Mouse (Mus musculus) intestine, embryonic 16.5 days (tissue): ENCODE data around the gene 1700008O03Rik. TPM values are rescaled to one million over a fixed set of nuclear protein-coding genes. Genes with fewer than 3 reads are reported as not detected.

ENCODE experiments used
- ATAC-seq: fragments of 200-750 bp; cut with Nextera tagmentation; 2 replicates; pipeline ENCODE4 v1.8.0; 2017; ENCODE audit warnings: moderate TSS enrichment, moderate library complexity
- H3K27ac ChIP-seq: fragments of 300-500 bp; sonication (generic); 2 replicates; pipeline ENCODE4 v1.5.1; 2014; ENCODE audit warnings: mild to moderate bottlenecking, low read length
- H3K27me3 ChIP-seq: fragments of 300-500 bp; sonication (generic); replicated peaks from 2 replicates; pipeline ENCODE4 v1.6.1; 2014; ENCODE audit warnings: low read length, control low read depth, mixed read lengths; ENCODE audit not compliant: control insufficient read depth, insufficient read depth
- H3K36me3 ChIP-seq: fragments of 300-500 bp; sonication (generic); 2 replicates; pipeline ENCODE4 v1.6.1; 2014; ENCODE audit warnings: low read length, control low read depth; ENCODE audit not compliant: control insufficient read depth, insufficient read depth
- H3K4me1 ChIP-seq: fragments of 300-500 bp; sonication (generic); 2 replicates; pipeline ENCODE4 v1.6.1; 2014; ENCODE audit warnings: low read length, control low read depth, mixed read lengths; ENCODE audit not compliant: control insufficient read depth, insufficient read depth
- H3K4me2 ChIP-seq: fragments of 300-500 bp; sonication (generic); 2 replicates; pipeline ENCODE4 v1.6.1; 2014; ENCODE audit warnings: low read depth, low read length, control low read depth
- H3K4me3 ChIP-seq: fragments of 300-500 bp; sonication (generic); 2 replicates; pipeline ENCODE4 v1.5.1; 2014; ENCODE audit warnings: mild to moderate bottlenecking, low read length
- H3K9ac ChIP-seq: fragments of 300-500 bp; sonication (generic); 2 replicates; pipeline ENCODE4 v1.6.1; 2014; ENCODE audit warnings: low read depth, low read length
- H3K9me3 ChIP-seq: fragments of 300-500 bp; sonication (generic); 2 replicates; pipeline ENCODE4 v1.6.1; 2016; ENCODE audit warnings: low read length, control low read depth; ENCODE audit not compliant: control insufficient read depth
- WGBS: fragments of 180-500 bp; shearing (Covaris S2); extraction: QIAGEN DNeasy Blood & Tissue Kit; methylation state at CpG from one replicate; pipeline ENCODE4 v1.1.7; 2014; 5-methylcytosine and 5-hydroxymethylcytosine counted together
- polyA plus RNA-seq: library from polyadenylated mRNA; unstranded; fragments of >200 nt; fragmentation: Nextera tagmentation; extraction: Ambion mirVana; gene quantifications from 2 replicates; pipeline ENCODE4 v1.2.1, GENCODE M21; 2015

Gene 1700008O03Rik
- polyA plus RNA-seq, 1 experiment from 2014 or later, result 0.88 TPM

- WGBS, result 62% methylated on average over 6 of the region's 6 CpGs
- no peaks in the 10 kb centered on the region for H3K9me3 ChIP-seq
- no peak overlapping the region for H3K4me3 ChIP-seq
- H3K36me3 ChIP-seq, result no peaks in the 10 kb centered on the region
- no peak overlapping the region for H3K27ac ChIP-seq
- H3K4me2 ChIP-seq, result no peak overlapping the region
- H3K4me1 ChIP-seq, result 0 out of 2 replicates have a peak, but pooled peaks cover 3% of the 10 kb centered on the region
- H3K9ac ChIP-seq, result no peak overlapping the region
- ATAC-seq, result no peak
- H3K27me3 ChIP-seq, result peaks cover 36% of the 10 kb centered on the region
Measured at GRCm38 (mm10) chr7:44340226-44340625, 45.4 kb downstream of the 1700008O03Rik start.

DNA sequence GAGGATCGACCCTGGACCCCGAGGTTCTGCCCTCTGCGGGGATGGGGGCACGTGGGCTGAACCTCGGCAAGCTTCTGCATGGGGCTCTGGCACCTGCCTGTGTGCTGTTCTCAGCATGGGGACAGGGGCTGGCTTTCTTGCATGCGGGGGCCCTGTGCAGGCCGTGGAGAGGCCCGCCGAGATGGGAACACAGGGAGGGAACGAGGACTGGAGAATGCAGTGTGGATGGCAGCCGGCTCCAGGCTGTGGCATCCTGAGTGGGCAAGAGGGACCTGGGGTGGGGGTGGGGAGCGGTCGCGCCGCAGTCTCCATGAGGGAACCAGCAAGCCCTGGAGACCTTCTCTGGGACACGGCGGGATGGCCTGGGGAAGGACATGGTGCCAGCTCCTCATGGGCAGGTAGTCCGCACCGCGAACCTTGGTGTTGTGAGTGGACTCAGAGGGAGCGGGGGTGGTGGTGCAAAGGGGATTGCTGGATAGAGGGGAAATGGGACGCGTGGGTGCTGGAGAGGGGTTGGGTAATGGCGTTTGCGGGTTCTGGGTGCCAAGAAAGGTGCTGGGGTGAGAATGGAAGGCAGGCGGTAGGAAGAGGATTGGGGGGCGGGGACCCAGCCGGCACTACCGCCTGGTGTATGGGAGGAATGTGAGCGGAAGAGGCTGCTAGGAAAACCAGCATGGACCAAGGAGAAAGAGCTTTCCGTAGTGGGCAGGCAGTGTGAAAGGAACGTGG, 48.3 kb downstream of the 1700008O03Rik start:
- 0 out of 2 replicates have a peak, but pooled peaks cover 3% of the 10 kb centered on the region for H3K4me1 ChIP-seq
- H3K9ac ChIP-seq, result no peak overlapping the region
- H3K27me3 ChIP-seq, result peaks cover 45% of the 10 kb centered on the region
- WGBS, result 5% methylated on average over 32 of the region's 32 CpGs
- H3K27ac ChIP-seq, result no peak overlapping the region
- H3K9me3 ChIP-seq, result no peaks in the 10 kb centered on the region
- no peak for ATAC-seq
- H3K4me3 ChIP-seq, result peak overlapping the region; percentile 5; the same call in 1 of the 2 replicates
- H3K4me2 ChIP-seq, result 0 out of 2 replicates have a peak overlapping the region, but pooled peaks have one; percentile 9
- no peaks in the 10 kb centered on the region for H3K36me3 ChIP-seq

- no peak overlapping the region for H3K9ac ChIP-seq
- 3% methylated on average over 51 of the region's 54 CpGs for WGBS
- H3K4me3 ChIP-seq, result peak overlapping the region; percentile 49
- peaks cover 45% of the 10 kb centered on the region for H3K27me3 ChIP-seq
- H3K4me2 ChIP-seq, result peak overlapping the region; percentile 70
- H3K27ac ChIP-seq, result no peak overlapping the region
- H3K9me3 ChIP-seq, result no peaks in the 10 kb centered on the region
- H3K36me3 ChIP-seq, result no peaks in the 10 kb centered on the region
- 0 out of 2 replicates have a peak, but pooled peaks cover 3% of the 10 kb centered on the region for H3K4me1 ChIP-seq
- ATAC-seq, result no peak
Measured at GRCm38 (mm10) chr7:44336046-44337021, 49.3 kb downstream of the 1700008O03Rik start.

DNA sequence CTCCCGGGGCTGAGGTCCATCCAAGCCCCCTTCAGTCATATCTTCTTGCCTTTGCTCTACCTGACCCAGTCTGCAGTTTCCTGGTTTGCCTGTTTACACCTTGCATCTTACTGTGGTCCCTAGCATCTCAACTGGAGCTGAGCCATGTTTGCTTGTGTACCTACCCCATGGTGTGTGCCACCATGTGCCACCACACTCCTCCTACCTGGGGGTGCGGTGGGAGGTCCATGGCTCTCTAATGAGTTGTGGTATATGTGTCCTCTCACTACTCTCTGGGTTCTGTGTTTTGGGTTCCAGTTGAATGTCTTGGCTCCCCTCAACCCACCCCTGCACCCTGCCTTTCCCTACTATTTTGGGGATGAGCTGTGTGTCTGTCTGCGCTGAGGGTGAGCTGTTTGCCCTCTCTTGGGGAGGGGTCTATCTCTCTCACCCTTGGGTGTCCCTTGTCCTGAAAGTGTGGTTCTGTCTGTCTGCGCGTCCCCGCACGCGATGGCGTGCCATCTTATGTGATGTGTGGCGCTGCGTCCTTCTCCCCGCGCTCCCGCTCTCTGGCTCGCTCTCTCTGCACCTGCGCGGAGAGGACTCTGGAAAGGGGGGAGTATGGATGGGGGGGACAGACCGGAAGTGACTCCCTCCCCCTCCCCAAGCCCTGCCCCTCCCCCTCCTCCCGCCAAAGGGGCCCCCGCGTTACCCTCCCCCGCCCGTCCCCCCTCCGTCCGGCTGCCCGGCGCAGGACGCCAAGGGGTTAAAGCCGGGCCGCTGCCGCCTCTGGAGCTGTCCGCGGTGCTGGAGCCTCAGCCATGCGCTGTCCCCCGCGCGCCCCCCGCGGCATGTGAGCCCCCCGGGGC, 50.4 kb downstream of the 1700008O03Rik start:
- no peaks in the 10 kb centered on the region for H3K9me3 ChIP-seq
- no peaks in the 10 kb centered on the region for H3K36me3 ChIP-seq
- ATAC-seq, result no peak
- no peak overlapping the region for H3K9ac ChIP-seq
- H3K4me1 ChIP-seq, result 0 out of 2 replicates have a peak, but pooled peaks cover 3% of the 10 kb centered on the region
- peak overlapping the region; percentile 70 for H3K4me2 ChIP-seq
- H3K4me3 ChIP-seq, result peak overlapping the region; percentile 49
- WGBS, result 6% methylated on average over 29 of the region's 40 CpGs
- H3K27me3 ChIP-seq, result peaks cover 45% of the 10 kb centered on the region
- H3K27ac ChIP-seq, result no peak overlapping the region

GRCm38 (mm10) chr7:44334139-44334538, 51.5 kb downstream of the 1700008O03Rik start:
- Histone ChIP-seq H3K27me3 (peaks cover 41% of the 10 kb centered on the region), H3K4me3 (no peak overlapping the region), H3K9me3 (no peaks in the 10 kb centered on the region), H3K4me2 (no peak overlapping the region), H3K27ac (no peak overlapping the region), H3K4me1 (0 out of 2 replicates have a peak, but pooled peaks cover 3% of the 10 kb centered on the region), H3K36me3 (no peaks in the 10 kb centered on the region), H3K9ac (no peak overlapping the region)
- 68% methylated on average over 14 of the region's 14 CpGs for WGBS
- ATAC-seq, result no peak

DNA sequence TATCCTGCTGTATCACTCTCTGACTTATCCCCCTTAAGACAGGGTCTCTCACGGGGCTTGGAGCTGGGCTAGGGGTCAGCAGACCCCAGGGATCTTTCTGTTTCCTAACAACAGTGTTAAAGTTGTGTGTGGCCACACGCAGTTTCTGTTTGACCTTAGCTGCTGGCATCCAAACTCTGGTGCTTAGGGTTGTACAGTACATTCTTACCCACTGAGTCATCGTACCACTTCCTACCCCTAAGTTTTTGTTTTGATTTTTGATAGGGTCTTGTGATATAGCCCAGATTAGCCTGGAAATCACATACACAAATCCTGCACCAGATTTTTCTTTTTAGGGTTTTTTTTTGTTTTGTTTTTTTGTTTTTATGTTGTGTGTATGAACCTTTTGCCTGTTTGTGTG, 53.3 kb downstream of the 1700008O03Rik start:
- Histone ChIP-seq H3K27me3 (peaks cover 30% of the 10 kb centered on the region), H3K9ac (no peak overlapping the region), H3K9me3 (no peaks in the 10 kb centered on the region), H3K4me2 (no peak overlapping the region), H3K4me1 (0 out of 2 replicates have a peak, but pooled peaks cover 3% of the 10 kb centered on the region), H3K36me3 (no peaks in the 10 kb centered on the region), H3K27ac (no peak overlapping the region), H3K4me3 (no peak overlapping the region)
- no peak for ATAC-seq
- 70% methylated on average over 3 of the region's 3 CpGs for WGBS

- Histone ChIP-seq H3K4me1 (no peaks in the 10 kb centered on the region), H3K9ac (no peak overlapping the region), H3K4me3 (no peak overlapping the region), H3K9me3 (no peaks in the 10 kb centered on the region), H3K27ac (no peak overlapping the region), H3K36me3 (no peaks in the 10 kb centered on the region), H3K27me3 (no peaks in the 10 kb centered on the region), H3K4me2 (no peak overlapping the region)
- no peak for ATAC-seq
- WGBS, result 49% methylated on average over 6 of the region's 6 CpGs
Measured at GRCm38 (mm10) chr7:44326614-44327013, 59.0 kb downstream of the 1700008O03Rik start.

- no peaks in the 10 kb centered on the region for H3K36me3 ChIP-seq
- H3K4me2 ChIP-seq, result no peak overlapping the region
- no peak overlapping the region for H3K27ac ChIP-seq
- no peaks in the 10 kb centered on the region for H3K9me3 ChIP-seq
- 79% methylated on average over 1 of the region's 1 CpGs for WGBS
- H3K27me3 ChIP-seq, result no peaks in the 10 kb centered on the region
- no peak overlapping the region for H3K9ac ChIP-seq
- no peak overlapping the region for H3K4me3 ChIP-seq
- no peak for ATAC-seq
- no peaks in the 10 kb centered on the region for H3K4me1 ChIP-seq
Measured at GRCm38 (mm10) chr7:44322290-44322689, 63.3 kb downstream of the 1700008O03Rik start.
